Mouse (Mus musculus): Measurements from ENCODE around the gene Cmtm4.

Cmtm4 gene

DNA sequence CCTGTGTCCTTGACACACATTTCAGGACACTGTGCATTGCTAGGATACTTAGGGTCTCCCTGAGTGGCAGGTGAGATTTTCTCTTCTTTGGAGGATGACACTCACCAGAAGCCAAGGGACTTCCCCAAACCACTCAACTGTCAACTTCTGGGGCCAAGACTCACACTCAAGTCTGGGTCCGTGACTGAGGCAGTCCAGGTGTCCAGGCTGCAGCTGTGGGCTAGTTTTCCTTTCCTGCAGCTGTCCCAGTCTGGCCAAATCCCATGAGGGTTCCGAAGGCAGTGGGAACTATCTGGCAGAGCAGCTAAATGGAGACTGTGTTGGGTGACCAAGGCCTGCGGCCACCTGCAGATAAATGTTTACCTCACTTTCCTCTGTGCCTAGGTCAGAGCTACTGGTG, 16.4 kb upstream of the Cmtm4 start:
- no peak for DNase-seq (ENCODE audit: low read depth in 2 of 2, low spot score in 2 of 2)

DNA sequence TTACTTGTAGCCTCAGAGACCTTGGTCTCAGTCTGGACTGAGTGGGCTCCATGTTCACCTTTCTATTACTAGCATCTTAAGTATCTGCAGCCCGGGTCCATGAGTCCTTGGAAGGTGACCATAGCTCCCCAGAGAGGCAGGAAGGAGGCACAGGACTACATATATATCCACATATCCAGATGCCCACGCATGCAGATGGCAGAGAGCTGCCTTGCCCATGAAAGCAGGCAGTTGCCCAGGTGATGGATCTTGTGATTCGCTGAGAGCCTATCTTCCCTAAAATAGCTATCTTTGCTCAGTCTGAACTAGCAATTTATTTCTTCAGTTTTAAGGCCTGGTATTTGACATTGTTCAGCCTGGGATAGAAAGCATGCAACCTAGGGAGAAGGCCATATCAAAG, 15.9 kb upstream of the Cmtm4 start:
- DNase-seq (ENCODE audit: low read depth in 2 of 2, low spot score in 2 of 2): no peak

DNA sequence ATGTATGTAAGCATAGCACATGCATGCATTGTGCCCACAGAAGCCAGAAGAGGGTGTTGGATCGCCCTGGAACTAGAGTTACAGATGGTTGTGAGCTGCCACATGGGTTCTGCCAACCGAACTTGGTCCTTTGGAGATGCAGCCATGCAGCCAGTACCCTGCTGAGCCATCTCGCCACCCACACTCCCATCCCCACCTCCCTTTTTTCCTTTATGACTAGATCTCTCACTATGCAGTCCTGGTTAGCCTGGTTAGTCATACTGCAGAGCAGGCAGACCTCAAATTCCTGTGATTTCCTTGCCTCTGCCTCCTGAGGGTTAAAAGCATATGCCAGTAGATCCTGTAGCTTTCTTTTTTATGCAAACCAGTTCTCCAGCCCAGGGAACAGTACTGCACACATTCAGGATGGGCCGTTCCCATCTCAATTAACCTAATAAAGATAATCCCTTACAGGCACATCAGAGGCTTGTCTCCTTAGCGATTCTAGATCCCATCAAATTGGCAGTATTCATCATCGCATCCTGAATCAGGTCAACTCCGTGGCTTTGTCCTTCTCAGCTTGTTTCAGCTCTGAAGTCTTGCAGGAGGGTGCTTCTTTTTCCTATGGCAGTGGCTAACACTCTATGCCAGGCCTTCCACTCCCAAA, 15.1 kb upstream of the Cmtm4 start:
- no peak for DNase-seq (ENCODE audit: low read depth in 2 of 2, low spot score in 2 of 2)

DNA sequence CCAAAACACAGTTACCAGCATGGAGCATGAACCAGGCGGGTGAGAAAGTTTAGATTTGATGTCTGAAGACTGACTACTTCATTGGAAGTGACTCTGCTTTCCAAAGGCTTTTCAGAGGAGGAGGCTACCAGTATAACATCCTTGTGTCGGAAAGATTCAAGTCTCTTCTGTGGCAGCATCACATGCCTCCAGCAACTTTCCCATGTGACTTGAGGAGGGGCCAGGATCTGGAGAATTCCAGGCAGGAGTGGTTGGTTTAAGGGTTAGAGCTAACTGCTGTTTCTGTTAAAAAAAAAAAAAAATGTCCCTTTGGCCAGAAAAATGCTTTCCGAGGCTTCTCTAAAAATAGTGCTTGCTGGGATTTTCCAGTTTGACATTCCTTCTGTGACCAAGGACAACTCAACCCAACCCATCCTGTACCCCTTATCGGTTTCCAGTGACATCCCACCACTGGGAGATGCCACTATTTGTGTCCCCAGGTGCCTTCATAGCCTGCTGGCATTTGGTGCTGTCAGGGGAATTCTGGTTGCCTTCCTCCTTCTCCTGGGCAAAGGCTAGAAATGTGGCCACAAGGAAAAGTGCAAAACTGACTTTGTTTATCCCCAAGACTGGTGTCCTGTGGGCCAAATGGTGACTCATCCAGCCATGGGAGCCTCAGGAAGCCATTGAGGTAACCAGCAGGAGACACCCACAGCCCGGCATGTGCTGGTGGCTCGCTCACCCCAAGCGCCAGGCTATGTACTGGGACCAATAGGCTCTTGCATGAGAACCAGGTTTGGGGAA, 12.9 kb upstream of the Cmtm4 start:
- DNase-seq (ENCODE audit: low read depth in 2 of 2, low spot score in 2 of 2): no peak

DNA sequence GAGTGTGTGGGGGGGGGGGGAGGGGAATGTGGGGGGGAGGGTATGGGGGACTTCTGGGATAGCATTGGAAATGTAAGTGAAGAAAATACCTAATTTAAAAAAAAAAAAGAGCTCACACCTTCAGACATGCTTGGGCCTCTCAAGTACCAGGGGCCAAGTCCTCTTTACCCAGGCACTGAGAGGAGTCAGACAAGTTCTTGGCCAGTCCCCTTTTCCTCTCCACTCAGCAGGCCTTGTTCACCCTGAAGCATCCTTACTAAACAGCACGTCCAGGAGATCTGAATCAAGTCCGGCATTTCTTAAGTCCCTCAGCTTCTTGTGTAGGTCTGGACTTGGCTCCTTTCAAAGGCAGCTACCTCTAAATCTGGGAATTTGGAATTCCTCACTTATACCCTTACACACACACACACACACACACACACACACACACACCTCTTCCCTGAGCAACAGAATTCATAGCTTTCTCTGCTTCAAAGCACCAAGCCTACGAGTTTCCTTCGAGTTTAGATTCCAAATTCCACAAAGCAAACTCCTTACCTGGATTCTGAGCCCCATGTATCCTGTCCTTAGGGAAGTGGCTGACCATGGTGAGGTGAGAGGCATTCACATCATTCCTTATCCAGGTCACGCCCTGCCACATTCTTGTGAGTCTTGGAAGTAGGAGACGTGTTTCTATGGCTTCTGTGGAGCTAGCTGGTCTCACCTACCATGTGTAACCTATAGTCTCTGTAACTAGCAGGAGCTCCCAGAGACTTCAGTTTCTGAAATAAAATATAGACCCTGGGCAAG, 10.9 kb upstream of the Cmtm4 start:
- no peak for DNase-seq (ENCODE audit: low read depth in 2 of 2, low spot score in 2 of 2)

GRCm38 (mm10) chr8:104405430-104406187, 10.0 kb upstream of the Cmtm4 start:
- no peak for DNase-seq (ENCODE audit: low read depth in 2 of 2, low spot score in 2 of 2)

DNA sequence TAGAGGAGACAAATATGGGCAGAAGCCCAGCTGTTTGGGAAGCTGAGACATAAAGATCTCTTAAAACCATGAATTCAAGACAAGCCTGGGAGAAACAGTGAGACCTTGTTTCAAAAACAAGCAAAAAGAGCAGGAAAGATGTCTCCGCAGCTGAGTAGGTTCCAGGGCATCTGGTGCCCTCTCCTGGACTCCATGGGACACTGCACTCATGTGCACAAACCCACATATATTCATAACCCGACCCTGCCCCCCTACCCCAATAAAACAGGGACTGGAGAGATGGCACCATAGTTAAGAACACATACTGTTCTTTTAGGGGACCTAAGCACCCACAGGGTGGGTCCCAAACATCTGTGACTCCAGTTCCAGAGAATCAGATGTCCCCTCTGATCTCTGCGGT, 8.0 kb upstream of the Cmtm4 start:
- DNase-seq (ENCODE audit: low read depth in 2 of 2, low spot score in 2 of 2): no peak

DNA sequence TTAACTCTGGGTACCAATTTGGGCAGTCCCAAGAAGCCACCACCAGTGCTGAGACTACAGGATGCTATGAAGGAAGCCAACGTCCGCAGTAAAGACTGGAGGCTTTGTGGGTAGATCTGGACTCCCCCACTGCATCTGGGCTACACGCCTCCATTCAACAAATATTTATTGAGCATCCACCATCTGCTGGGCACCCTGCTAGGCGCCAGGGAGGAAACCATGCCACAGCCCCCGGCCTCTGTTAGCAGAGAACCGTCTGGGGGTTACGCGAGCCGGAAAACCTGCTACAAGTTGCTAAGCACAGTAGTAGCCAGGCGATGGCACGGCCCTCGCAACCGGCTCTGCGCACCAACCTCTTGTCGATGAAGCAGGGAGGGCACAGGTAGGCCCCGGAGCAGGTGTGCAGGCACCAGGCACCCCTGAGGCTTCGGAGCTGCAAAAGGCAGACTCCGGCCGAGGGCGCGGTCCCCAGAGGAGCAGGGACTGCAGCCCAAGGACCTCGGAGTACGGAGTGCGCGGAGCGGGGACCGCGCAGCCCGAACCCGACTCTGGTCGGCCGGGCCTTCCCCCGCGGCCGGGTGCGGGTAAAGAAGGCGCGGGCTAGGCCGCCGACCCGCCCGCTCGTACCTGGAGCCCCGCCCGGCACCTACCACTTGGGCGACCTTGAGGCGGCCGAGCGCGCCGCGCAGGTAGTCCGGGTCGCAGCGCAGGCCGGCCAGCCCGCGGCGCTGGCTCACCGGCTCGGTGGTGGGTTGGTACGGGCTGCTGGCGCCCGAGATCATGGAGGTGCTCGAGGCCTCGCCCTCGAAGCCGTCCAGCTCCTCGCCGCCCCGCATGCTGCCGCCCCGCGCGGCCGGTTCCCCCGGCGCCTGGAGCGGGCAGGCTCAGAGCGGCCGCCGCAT, 555 bp downstream of the Cmtm4 start:
- peak; percentile 8 to 27 for DNase-seq (ENCODE audit: low read depth in 2 of 2, low spot score in 2 of 2)

- no peak for DNase-seq (ENCODE audit: low read depth in 2 of 2, low spot score in 2 of 2)
Observed at GRCm38 (mm10) chr8:104393767-104394166, 1.8 kb downstream of the Cmtm4 start.

DNA sequence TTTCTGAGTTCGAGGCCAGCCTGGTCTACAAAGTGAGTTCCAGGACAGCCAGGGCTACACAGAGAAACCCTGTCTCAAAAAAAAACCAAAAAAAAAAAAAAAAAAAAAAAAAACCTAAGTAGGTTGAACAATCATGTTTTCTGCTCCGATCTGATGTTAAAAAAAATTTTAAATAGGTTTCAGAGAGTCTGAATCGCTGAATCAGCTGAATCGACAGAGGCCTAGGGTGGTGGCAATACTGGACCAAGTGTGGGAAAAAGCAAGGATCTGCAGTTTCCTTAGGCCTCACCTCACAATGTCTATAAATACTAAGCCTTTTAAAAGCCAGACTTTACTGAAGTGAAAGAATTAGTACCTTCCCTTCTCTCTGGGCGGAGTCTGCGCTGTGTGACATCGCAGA, 2.5 kb downstream of the Cmtm4 start:
- no peak for DNase-seq (ENCODE audit: low read depth in 2 of 2, low spot score in 2 of 2)

- no peak for DNase-seq (ENCODE audit: low read depth in 2 of 2, low spot score in 2 of 2)
Observed at GRCm38 (mm10) chr8:104390245-104390644, 5.4 kb downstream of the Cmtm4 start.

- no peak for DNase-seq (ENCODE audit: low read depth in 2 of 2, low spot score in 2 of 2)
Observed at GRCm38 (mm10) chr8:104387980-104388379, 7.6 kb downstream of the Cmtm4 start.

DNA sequence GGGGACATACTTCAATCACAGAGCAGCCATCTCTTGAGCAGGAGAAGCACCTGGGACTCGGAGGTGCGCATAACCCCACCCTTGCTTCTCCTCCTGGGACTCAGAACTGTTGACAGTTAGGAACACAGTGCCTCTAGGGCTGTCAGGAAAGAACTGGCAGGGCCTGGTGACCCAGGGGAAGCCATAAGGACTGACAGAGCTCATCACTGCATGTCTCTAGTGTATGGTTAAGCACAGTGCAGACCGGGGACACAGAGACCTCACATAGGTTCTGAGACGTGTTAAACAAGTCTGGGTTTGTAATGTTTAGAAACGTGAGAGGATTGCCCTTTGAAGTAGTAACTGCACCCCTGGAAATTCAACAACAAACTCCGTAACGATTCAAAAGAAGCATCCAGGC, 8.1 kb downstream of the Cmtm4 start:
- no peak for DNase-seq (ENCODE audit: low read depth in 2 of 2, low spot score in 2 of 2)

DNA sequence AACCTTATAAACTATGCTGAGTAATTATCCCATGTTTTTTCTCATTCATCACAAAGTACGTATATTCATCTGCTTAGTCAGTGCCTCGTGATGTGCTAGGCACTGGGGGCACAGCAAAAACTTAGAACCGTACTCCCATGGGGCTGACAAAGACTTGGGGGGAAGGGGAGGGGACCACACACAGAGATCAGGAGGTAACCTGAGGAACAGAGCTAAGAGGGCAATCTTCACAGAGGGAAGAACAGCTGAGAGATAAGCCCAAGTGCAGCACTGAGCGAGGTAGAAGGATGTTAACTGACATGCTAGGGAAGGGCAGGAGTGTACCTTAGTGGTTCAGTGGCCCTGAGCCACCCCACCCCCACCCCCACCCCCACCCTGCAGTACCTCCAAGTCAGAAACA, 8.9 kb downstream of the Cmtm4 start:
- DNase-seq (ENCODE audit: low read depth in 2 of 2, low spot score in 2 of 2): no peak

DNA sequence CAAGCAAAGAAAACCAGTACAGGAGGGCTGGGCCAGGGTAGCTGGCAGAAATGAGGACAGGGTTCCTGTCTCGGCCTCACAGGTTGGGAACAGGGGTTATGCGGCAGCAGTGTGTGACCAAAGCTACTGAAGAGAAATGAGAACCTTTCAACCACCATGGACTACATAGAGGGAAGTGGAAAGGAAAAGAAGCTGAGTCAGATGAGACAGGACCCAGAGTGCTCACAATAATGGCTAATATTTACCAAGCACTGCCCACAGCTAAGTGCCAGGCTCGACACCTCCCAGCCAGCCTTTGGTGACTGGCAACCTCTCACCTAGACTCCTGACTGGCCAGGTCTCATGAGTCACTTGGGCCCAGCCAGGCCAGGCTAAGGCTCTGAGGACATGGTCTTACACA, 11.6 kb downstream of the Cmtm4 start:
- no peak for DNase-seq (ENCODE audit: low read depth in 2 of 2, low spot score in 2 of 2)

GRCm38 (mm10) chr8:104383296-104383695, 12.3 kb downstream of the Cmtm4 start:
- DNase-seq (ENCODE audit: low read depth in 2 of 2, low spot score in 2 of 2): no peak

DNA sequence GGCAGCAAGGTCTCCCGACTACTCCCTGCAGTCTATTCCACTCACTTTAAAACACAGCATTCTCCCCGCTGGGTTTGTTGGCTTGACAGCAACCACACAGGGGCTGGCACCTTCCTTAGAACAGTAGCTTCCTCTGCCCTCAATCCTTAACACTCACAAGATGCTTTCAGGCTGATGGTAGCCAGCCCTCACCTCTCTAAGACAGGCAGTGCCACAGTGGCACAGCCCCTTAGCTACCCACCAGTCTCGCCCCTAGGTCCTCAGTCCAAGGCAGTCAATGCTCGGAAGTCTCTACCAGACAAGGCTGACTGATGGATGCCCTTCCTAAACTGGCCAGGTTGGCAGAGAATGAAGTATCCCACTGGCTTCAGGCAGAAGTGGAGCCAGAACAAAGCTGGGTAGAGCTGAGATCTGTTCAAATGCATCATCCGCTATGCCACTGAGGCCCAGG, 14.6 kb downstream of the Cmtm4 start:
- no peak for DNase-seq (ENCODE audit: low read depth in 2 of 2, low spot score in 2 of 2)

GRCm38 (mm10) chr8:104380269-104380668, 15.3 kb downstream of the Cmtm4 start:
- DNase-seq (ENCODE audit: low read depth in 2 of 2, low spot score in 2 of 2): no peak

- DNase-seq (ENCODE audit: low read depth in 2 of 2, low spot score in 2 of 2): no peak
Observed at GRCm38 (mm10) chr8:104379301-104379836, 16.2 kb downstream of the Cmtm4 start.

DNA sequence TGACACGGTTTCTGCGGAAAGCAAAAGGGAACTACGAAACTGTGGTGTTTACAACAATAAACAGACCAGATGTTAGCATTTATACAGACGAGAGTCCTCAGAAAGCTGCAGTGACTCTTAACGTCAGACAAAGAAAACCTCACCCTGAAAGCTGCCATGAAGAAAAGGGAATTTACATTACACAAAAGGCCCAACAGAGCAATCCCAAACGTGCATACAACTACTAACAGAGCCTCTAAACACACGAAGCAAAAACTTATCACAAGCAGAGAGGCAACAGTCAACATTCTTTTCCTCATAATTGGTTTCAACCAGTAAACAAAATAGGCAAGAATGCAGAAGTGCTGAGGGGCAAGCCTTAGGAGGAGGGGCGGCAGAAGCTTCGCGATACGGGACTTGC, 18.9 kb downstream of the Cmtm4 start:
- DNase-seq (ENCODE audit: low read depth in 2 of 2, low spot score in 2 of 2): no peak

Measured in CD8-positive naive resting alpha-beta T cell, adult 2 months (primary cell).